Mouse (Mus musculus) ovary, postnatal 10 days (tissue): ENCODE data around the gene Mgat5.

Source experiments
- DNase-seq: peaks from one replicate; pipeline ENCODE4 v3.0.0; 2022; ENCODE audit warnings: low spot score

Gene Mgat5

DNA sequence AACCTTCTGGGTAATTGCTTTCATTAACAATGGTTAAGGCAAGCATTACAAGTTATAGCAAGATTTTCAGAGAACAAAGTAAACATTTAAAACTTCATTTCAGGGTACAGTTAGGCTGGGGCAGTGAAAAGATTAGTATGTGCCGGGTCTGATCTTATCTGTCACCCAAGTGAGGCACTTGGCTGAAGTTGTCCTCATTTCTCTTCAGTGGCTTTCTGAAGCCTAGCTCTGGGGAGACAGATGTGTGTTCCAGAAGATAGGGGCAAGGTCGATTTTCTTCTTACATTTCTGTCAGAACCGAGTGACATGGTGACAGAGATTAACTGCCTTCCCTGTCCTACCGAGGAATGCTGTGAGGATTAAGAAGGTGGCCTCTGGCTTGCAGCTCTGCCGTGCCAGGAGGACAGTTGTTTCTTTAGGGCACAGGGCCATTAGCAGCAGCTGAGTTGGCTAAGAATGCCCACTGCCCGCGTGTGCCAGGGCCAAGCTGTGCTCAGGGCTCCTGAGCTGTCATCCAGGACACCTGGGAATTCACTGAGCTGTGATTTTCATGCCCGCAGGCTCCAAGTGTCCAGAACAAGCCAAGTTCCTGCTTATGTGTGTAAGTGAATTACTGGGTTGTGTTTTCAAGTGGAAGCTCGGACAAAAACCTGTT lies 134.1 kb downstream of the Mgat5 start:
- DNase-seq = no peak

- no peak for DNase-seq
Observed at GRCm38 (mm10) chr1:127340296-127340695, 135.5 kb downstream of the Mgat5 start.

DNA sequence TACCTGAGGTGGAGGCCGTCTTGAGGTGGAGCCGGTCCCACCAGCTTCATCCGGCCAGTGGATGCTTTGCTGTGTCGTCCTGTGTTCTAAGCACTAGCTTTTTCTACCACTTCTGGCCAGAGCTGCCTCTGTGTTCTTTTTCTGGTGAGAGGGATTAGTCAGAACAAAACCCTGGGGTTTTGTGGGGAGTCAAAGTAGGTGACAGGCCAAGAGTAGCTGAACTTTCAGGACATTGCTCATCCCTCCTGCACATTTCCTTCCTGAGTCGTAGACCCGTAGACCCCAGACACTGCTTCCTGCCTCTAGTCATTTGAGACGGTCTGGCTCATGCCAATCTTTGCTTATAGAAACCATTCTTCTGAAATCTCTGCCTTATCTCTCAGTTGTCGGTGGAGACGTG lies 140.1 kb downstream of the Mgat5 start:
- DNase-seq = no peak

GRCm38 (mm10) chr1:127346596-127347139 lies 141.9 kb downstream of the Mgat5 start:
- no peak for DNase-seq

DNA sequence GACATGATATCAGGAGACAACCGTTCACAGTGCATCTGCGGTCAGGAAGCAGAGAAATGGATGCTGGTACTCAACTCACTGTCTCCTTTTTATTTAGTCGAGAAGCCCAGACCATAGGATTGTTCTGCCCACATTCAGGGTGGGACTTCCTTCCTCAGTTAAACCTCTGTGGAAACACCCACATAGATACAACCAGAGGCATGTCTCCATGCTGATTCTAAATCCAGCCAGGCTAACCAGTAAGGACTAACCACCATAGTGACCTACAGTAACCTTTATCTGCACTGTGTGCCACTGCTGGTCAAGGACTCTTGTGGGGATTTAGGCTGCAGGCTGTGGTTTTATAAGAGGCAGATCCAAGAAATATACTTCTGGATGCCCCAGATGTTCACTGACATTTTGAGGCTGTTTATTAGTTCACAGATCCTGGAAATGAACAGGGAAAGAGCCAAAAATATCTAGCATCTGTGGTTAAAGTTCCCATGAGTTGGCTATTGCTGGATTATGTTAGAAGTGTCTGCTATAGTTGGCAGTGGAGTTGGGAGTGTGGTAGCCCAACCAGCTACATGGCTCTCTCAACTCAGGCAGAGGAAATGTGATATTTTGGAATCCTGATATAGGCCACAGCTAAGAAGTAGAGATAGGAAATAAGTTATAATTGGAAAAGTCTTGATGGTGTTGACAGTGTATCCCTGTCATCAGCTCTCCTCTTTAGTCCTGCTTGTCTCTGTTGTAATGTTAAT lies 143.2 kb downstream of the Mgat5 start:
- DNase-seq = no peak

DNA sequence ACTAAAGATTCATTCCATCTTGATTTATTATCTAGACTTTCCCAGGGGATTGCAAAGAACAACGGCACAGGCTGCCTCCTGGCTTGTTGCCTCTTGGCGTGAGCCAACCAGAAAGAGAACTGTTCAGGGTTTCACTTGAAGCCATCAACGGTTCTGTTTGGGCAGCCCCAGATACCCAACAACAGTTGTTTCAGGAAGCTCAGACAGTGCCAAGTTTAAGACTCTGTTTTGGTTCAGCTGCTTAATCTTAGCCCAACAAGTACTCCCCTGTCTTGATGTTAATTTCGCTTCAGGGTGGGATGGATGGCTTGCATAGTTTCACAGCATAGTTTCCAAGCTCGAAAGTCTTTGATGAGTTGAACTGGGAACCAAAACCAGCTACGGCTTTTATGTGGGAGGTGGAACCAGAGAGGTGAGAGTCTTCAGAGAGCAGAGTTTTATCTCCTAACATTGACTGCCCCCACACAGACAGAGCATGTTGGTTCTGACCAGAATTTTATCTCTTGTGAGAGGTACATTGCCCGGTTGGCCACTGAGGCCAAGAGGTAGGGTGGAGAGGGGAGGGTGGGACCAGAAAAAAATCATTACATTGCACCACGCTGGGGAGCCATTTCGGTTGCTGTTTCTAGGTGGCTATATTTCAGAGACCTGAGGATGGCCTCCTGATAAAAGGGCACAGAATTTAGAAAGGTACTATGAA lies 144.0 kb downstream of the Mgat5 start:
- DNase-seq = no peak

DNA sequence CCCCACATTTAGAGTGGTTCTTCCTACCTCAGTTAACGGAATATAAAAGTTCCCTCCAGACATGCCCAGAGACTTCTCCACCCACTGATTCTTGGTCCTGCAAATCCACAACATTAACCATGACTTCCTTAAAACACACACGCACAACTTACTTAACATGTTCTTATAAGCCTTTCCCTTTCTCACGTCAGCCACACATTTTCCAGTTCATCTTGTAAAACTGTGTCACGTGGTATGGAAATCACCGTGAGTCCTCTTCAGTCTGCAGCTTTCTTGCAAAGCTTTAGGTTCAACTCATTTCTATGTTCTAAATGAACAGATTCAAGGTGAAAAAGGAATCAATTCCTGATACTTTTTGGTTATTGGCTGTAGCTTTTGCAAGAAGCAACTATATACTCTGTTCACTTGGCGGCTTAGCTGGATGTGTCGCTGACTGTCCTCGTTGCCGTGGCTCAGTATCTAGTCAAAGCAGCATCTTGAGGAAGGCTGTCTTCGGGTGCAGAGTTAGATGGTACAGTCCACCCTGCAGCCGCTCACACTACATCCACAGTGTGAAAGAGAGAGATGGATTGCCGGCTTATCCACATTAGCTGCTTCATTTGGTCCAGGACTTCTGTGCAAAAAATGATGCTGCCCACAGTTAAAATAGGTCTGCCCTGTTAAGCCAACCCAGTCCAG lies 146.7 kb downstream of the Mgat5 start:
- DNase-seq = no peak

DNA sequence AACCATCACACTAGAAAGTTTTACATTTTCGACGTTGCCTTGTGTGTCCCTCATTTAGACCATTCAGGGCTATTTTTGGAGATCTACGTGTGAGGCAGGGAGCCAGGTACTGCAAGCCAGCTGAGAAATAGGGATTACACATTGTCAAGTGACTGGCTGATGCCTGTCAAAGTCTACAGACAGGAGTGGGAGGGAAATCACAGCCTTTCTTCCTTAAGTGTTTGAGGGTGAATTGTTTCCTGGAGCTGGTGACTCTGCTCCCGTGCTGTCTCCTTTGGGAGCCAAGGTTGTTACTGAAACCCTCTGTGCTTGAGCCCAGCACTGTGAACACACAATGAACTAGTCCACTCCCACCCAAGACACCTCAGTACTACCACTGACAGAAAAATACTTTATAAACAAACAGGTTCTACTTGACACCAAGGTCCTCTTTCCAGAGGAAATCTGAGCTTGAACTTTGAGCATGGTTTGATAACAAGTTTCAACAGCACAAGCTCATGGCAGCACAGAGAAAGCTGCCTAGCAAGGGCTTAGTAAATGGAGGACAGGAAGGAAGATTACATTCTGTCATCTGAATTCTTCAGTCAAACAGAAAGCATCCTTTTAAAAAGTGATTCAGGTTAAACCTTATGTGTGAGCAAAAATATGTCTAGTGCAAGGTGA lies 147.4 kb downstream of the Mgat5 start:
- no peak for DNase-seq

DNA sequence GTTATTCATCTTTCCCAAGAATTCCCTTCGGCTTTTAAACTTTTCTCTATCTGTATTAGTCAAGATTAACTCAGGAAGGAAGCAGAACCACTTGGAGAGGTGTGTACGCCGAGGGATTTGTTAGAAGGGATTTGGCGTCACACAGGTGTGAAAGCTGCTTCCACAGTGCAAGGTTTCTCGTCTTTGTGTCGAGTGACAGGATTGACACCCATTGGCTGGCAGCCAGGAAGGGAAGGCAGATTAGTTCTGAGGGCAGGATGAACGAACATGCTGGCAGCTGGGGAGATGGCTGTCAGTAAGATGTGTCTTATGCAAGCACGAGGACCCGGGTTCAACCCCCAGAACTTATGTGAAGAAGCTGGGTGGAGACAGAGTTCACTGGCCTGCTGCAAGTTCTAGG lies 148.6 kb downstream of the Mgat5 start:
- no peak for DNase-seq

GRCm38 (mm10) chr1:127354152-127354551 lies 149.3 kb downstream of the Mgat5 start:
- DNase-seq = no peak

DNA sequence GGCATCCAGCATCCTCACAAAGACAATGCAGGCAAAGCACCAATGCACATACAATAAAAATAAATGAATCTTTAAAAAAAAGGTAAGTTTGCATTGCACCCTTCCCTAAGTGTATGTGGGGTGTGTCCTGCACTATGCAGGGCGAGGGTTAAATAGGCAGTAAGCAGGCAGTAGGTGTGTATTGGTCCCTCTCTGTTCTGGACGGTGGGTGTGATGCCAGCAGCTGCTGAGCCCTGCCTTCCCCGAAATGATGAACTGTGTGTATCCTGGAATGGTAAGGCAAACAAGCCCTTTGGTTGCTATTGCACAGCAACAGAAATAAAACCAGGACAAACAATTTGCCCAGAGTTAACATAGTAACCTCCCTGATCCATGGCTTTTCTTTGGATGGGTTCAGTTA lies 150.2 kb downstream of the Mgat5 start:
- no peak for DNase-seq

GRCm38 (mm10) chr1:127363638-127364037 lies 158.8 kb downstream of the Mgat5 start:
- no peak for DNase-seq

- DNase-seq = no peak
Observed at GRCm38 (mm10) chr1:127365706-127366105, 160.9 kb downstream of the Mgat5 start.

- DNase-seq = no peak
Observed at GRCm38 (mm10) chr1:127366111-127366510, 161.3 kb downstream of the Mgat5 start.

DNA sequence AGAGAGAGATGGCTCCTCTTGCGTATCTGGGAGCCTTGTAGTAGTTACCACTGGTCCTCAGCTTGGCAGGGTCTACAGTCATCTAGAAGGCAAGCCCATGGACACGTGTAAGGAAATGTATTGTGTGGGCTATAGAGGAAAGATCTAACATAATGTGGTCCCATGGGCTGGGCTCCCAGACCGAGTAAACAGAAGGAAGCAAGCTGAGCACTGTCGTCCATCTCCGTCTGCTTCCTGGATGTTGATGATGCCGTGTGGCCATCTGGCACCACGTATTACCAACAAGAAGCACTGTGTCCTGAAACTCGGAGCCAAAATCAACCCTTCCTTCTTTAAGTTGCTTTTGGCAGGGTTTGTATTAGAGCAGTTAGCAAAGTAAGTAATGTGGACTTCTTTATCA lies 163.7 kb downstream of the Mgat5 start:
- no peak for DNase-seq

- no peak for DNase-seq
Observed at GRCm38 (mm10) chr1:127369538-127369937, 164.7 kb downstream of the Mgat5 start.

DNA sequence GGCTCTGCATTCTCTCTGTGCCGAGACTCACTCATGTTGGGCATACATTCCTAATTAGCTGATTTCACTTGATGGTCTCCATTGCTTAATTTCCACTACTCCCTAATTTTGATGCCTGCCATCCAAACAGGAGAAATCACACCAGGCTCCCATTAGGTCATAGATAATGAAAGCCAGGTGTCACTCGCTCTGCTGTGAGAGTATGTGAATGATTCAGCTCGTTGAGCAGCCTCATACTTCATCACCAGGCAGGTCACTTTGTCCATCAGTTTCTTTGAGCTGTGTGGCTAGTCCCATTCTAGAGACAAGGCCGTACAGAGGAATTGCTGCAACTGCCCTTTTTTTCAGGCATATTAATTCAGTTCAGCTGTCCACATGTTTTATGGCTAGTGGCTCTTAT lies 167.3 kb downstream of the Mgat5 start:
- DNase-seq = no peak

GRCm38 (mm10) chr1:127373559-127373958 lies 168.7 kb downstream of the Mgat5 start:
- DNase-seq = no peak

DNA sequence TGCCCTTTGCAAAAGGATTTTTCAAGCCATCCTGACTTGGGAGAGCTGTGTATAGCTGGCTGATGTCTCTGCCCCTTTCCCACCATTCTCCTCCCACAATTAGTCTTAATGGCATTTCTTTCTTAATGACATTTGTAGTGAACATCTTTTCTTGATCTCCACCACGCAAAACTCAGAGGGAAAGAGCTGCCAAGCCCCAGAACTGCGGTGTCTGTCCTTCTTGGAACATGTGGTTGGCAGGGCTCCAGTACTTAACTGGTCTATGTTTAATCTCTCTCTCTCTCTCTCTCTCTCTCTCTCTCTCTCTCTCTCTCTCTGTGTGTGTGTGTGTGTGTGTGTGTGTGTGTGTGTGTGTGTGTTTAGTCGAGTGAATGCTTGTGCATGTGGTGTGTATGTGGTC lies 169.3 kb downstream of the Mgat5 start:
- DNase-seq = no peak

DNA sequence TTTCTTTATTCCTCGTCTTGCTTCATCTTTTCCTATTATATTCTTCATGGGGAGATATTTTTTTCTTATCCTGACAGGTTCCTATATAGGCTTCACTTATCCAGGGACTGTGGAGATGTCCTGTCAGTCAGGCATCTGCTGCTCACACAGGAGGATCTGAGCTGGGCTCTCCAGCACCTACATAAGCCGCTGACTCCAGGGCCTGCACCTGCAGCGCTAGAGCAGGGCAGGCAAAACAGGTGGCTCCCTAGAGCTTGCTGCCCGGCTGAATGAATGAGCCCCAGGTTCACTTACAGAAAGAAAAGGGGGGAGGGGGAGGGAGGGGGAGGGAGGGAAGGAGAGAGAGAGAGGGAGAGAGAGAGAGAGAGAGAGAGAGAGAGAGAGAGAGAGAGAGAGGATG lies 175.3 kb downstream of the Mgat5 start:
- no peak for DNase-seq

- DNase-seq = no peak
Observed at GRCm38 (mm10) chr1:127380749-127381501, 176.1 kb downstream of the Mgat5 start.
